Mouse (Mus musculus): ENCODE measurements at regions not wholly inside any gene's neighbourhood (a gene's known extent, or its start where the extent isn't known, plus 50 kb on each side); places are given as distances from the start of the nearest gene placed in this dataset.

DNA sequence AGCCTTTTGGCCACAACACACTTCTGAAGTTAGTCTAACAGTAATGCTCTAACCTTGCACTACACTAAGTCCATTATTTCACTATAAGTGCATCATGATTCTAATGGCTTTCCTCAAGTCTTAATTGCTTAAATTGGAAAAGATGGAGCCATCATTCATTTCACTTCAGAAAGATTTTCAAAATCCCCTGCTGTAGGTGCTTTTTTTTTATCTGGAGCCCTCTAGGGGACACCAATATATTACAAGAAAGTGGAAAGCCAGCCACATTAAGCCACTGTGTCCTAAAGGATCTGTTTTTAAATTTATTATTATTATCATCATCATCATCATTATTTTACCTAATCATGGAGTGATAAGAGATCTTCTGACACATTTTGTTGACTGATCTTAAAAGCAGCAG lies 783.7 kb upstream of the Ddx18 start:
- H3K9ac ChIP-seq = no peak overlapping the region
- H3K9me3 ChIP-seq (ENCODE audit: low read depth, low read length) = no peaks in the 10 kb centered on the region
- no peak for ATAC-seq (ENCODE audit: insufficient read depth)
- DNase-seq = peak; percentile 34
- no peak overlapping the region for H3K4me2 ChIP-seq
- H3K27ac ChIP-seq (ENCODE audit: low read depth) = no peak overlapping the region
- H3K36me3 ChIP-seq (ENCODE audit: insufficient read depth) = no peaks in the 10 kb centered on the region
- no peaks in the 10 kb centered on the region for H3K4me1 ChIP-seq (ENCODE audit: insufficient read depth)
- TF ChIP-seq CTCF (IDR thresholded peaks at IDR 0.05; ENCODE audit: low read depth) = peak; percentile 32; the same call in 1 of the 2 replicates
- no peak overlapping the region for H3K4me3 ChIP-seq (ENCODE audit: low read depth, low read length)
- no peaks in the 10 kb centered on the region for H3K27me3 ChIP-seq (ENCODE audit: insufficient read depth, low read length)

DNA sequence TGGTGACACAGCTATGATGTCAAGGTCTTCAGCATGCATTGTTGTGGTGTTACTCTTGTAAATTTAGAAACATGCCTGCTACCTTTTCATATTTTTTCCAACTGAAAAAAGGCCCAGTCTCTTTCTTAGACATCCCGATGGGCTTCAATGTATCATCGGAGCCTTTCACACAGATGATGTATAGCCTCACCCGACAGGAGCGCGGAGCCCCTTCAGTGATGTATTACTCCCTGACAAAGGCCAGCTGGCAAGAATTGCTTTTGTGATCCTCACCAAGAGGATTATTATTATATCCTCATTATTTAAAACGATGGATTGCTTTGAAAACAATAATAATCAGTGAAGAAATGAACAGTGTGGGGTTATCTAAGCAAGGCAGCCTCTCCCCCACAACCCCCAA lies 765.5 kb upstream of the Ddx18 start:
- Histone ChIP-seq H3K4me2 (no peak overlapping the region), H3K4me1 (ENCODE audit: insufficient read depth) (no peaks in the 10 kb centered on the region), H3K9me3 (ENCODE audit: low read depth, low read length) (no peaks in the 10 kb centered on the region), H3K4me3 (ENCODE audit: low read depth, low read length) (no peak overlapping the region), H3K27me3 (ENCODE audit: insufficient read depth, low read length) (no peaks in the 10 kb centered on the region), H3K36me3 (ENCODE audit: insufficient read depth) (no peaks in the 10 kb centered on the region), H3K9ac (no peak overlapping the region), H3K27ac (ENCODE audit: low read depth) (no peak overlapping the region)
- no peak for TF ChIP-seq CTCF (IDR thresholded peaks at IDR 0.05; ENCODE audit: low read depth)
- no peak for ATAC-seq (ENCODE audit: insufficient read depth)
- peak; percentile 7 for DNase-seq
- 26% methylated on average over 6 of the region's 6 CpGs for WGBS

DNA sequence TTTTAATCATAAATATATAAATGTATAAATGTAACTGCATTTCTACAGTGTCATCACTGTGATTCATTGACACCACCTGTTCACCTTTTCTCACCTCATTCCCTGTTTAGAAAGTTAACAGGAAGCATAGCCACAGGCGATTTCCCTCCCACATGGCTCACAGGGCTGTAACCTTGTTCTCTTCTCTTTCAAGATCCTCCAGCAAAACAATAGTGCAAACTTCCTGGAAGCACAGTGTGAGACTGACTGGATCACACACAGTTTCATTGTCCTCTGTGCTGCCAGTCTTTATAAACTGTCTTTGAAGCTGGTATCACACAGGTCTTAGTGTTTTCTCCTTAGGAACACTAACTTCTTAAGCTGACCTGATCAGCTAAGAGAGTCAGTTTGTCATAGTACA lies 760.5 kb upstream of the Ddx18 start:
- Histone ChIP-seq H3K36me3 (ENCODE audit: insufficient read depth) (no peaks in the 10 kb centered on the region), H3K27ac (ENCODE audit: low read depth) (no peak overlapping the region), H3K9ac (no peak overlapping the region), H3K27me3 (ENCODE audit: insufficient read depth, low read length) (no peaks in the 10 kb centered on the region), H3K4me2 (no peak overlapping the region), H3K9me3 (ENCODE audit: low read depth, low read length) (no peaks in the 10 kb centered on the region), H3K4me1 (ENCODE audit: insufficient read depth) (no peaks in the 10 kb centered on the region), H3K4me3 (ENCODE audit: low read depth, low read length) (no peak overlapping the region)
- no peak for TF ChIP-seq CTCF (IDR thresholded peaks at IDR 0.05; ENCODE audit: low read depth)
- DNase-seq (no peak), ATAC-seq (ENCODE audit: insufficient read depth) (no peak)
- WGBS = 33% methylated on average over 1 of the region's 1 CpGs
